Mouse (Mus musculus): ENCODE results near the gene 4930558K02Rik.
A peak's percentile ranks its signal among the peaks of the same experiment; 100 is the strongest.

The 4930558K02Rik gene

GRCm38 (mm10) chr1:161951009-161951779, 28.2 kb downstream of the 4930558K02Rik start:
- DNase-seq (ENCODE audit: low read depth, low spot score) = no peak

DNA sequence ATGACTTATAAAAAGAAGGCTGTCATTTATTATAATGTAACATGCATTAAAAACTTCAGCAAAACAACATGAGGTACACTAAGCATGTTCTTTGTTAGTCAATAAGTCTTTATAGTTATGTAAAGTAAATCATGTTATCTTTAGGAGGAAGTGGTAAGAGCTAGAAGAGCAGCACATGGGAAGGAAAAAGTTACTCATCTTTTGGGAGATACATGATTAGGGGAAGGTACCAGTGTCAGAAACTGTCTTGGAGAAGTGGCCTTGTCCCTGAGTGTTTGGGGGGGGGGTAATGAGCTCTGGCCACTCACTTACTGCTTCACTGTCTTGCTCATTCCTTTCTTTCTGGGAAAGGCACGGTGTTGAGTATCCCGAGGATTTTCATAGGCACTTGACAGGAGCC, 37.4 kb downstream of the 4930558K02Rik start:
- DNase-seq (ENCODE audit: low read depth, low spot score) = no peak

DNA sequence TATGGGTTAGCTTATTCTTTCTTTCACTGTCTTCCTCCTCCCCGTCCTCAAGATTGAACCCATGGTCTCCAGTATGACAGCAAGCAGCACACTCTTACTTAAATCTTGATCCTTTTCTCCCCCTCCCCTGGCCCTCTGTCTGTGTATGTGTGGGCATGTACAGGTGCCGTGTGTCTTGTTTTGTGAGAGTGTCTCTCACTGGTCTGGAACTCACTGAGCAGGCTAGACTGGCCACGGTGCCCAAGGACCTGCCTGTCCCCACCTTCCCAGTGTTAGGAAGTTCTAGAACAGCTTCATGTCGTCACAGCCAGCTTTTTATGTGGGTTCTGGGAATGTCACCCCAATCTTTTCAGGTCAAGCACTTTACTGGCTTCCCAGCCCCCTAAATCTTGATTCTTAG, 47.1 kb downstream of the 4930558K02Rik start:
- no peak for DNase-seq (ENCODE audit: low read depth, low spot score)

GRCm38 (mm10) chr1:161931817-161932216, 47.6 kb downstream of the 4930558K02Rik start:
- DNase-seq (ENCODE audit: low read depth, low spot score) = no peak

DNA sequence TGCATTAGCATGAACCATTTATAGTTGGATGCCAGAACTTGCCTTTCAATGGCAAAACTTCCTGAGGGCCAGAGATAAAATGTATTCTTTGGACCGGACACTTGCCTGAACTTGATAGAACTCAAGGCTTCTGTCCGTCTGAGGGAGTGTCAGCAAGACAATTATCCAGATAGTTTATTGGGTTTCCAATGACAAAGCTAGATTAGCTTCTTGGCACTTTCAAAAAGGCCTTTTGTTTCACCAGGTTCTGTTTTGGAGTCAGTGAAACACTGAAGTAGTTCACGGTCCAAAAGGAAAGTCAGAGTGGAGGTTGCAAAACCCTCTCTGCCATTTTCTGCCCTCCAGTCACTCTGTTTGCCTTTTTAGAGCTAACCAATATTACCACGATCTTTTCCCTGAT, 48.1 kb downstream of the 4930558K02Rik start:
- no peak for DNase-seq (ENCODE audit: low read depth, low spot score)

DNA sequence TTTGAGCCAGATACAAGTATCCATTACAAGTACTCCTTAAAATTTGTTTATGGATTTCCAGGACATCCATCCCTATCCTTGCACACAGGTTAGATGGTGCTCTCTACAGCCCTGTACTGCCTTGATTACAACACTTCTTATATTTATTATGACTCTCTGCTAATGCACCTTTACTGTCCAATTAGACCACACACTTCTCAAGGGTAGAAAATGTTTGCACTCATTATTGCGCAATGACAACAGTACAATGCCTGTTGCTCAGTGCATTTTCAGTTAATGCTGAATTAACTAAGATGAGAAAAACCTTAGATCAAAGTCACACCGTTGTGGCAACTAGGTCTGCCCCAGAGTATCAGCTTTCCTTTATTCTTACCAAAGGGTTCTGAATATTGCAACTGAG, 51.5 kb downstream of the 4930558K02Rik start:
- no peak for DNase-seq (ENCODE audit: low read depth, low spot score)

DNA sequence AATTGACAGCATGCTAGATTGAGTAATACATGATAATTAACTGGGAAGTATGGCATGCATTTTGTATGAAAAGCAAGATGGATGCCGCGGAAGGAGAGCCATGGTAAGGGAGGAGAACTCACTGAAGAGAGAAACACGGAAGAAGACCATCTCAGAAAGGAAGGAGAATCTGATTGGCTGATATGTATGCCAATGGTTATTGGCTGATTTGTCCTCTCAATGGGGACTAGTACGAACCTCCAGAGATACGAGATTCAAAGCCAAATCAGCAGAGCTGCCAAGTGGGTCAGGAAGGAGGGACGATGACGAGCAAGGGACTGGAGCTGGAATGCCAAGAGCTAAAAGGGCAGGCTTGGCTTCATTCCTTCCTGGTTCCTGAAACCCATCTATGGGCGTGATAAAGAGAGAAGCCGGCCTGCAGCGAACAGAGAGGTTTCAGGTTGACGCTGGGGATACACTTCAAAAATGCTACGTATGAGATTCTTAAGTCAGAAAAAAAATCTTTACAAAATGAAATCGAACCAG, 54.1 kb downstream of the 4930558K02Rik start:
- DNase-seq (ENCODE audit: low read depth, low spot score) = no peak

GRCm38 (mm10) chr1:161924321-161924720, 55.1 kb downstream of the 4930558K02Rik start:
- no peak for DNase-seq (ENCODE audit: low read depth, low spot score)

DNA sequence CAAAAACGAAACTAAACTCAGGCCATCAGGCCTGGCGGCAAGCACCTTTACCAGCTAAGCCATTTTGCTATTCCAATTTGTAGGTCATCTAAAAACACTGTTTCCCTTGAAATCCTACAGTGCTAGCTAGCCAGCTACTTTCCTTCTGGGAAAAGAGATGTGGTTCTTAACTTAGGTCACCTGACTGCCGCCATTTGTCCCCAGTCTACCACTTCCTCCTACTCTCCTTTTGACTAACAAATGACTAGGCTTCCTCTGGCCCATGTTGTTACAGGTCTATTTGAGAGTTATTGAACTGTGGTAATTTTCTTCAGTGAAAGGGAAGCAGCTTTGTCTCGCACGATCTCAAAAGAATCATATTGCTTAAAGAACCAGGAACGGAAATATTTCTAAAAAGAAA, 57.5 kb downstream of the 4930558K02Rik start:
- no peak for DNase-seq (ENCODE audit: low read depth, low spot score)

GRCm38 (mm10) chr1:161920475-161921454, 58.7 kb downstream of the 4930558K02Rik start:
- DNase-seq (ENCODE audit: low read depth, low spot score) = peak; percentile 59

DNA sequence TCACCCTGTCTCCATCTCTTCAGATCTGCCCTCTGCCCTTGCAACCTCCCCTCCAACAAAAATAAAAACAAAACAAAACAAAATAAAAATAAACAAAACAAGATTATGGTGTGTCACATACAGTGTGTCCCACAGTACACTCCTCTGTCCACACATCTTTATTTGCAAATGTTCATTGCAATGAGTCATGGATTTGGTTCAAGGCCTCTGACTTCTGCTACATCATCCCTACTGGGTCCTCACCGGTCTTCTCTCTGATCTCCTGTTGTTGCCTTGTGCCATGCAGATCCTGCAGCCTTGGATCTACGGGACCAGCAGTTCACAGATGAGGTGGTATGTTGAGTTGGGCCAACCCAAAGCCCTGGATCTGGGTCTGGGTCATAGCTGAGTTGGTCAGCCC, 59.8 kb downstream of the 4930558K02Rik start:
- DNase-seq (ENCODE audit: low read depth, low spot score) = no peak

- DNase-seq (ENCODE audit: low read depth, low spot score) = peak; percentile 87
Observed at GRCm38 (mm10) chr1:161918682-161919372, 60.6 kb downstream of the 4930558K02Rik start.

- DNase-seq (ENCODE audit: low read depth, low spot score) = no peak
Observed at GRCm38 (mm10) chr1:161917940-161918484, 61.4 kb downstream of the 4930558K02Rik start.

GRCm38 (mm10) chr1:161916036-161916435, 63.4 kb downstream of the 4930558K02Rik start:
- DNase-seq (ENCODE audit: low read depth, low spot score) = peak; percentile 54

DNA sequence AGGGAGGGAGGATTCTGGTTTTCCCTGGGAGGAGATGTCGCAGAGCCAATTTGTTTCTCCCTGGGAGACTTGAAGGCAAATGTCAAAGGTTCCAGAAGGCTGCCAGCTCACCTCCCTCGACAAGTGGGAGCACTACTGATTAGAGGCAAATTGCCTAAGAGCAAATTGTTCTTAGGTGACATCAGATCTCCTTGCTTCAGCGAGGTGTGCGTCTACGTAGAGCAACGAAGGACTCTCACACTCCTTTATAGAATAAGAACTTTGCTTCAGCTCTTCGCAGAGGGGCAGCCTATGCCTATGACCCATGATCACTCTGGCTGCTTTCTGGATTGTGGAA, 65.8 kb downstream of the 4930558K02Rik start:
- DNase-seq (ENCODE audit: low read depth, low spot score) = no peak

DNA sequence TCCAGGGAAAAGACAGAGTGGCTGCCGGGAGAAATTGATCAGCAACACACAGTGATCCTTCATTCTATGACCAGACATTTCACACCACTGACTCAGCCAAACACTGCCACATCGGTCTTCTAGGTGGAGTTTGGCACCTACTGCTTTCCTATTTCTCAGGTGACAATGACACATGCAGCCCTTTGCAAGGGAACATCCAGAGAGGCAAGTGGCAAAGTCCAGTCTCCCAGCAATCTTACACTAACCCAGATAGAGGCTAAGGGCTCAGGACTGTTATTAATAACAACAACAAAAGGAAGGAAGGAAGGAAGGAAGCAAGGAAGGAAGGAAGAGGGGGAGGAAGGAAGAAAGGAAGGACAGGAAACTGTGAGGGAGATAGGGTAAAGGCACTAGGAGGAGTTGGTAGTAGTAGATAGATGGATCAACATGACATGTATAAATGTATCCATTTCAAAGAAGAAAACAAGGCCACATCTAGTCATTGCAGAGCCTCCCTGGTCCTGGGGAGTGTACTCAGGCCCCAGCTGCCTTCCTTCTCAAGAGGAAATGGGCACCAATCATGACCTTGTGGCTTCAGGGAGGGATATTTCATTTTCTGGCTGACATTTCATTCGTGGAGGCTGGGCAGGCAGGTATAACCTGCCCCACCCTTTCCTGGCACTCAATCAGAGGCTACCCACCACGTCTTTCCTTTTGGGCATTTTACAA, 66.3 kb downstream of the 4930558K02Rik start:
- no peak for DNase-seq (ENCODE audit: low read depth, low spot score)

DNA sequence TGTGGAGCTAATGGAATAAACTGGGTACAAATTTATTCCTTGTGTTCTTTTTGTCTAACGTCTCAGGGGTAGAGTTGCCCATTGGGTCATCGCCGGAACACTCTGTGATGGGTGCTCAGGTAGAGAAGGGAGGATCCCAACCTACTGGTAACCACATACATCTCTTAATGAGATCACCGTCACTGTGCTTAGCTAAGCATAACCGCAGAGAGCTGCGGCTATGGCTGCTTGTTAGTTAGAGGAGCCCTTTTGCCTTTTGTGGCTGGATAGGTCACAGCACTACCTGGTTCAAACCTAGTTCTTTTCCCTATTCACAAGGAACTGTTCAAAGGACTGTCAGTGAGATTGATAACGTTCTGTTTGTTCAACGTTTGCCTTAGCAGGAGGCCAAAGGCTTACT, 70.4 kb downstream of the 4930558K02Rik start:
- DNase-seq (ENCODE audit: low read depth, low spot score) = no peak

- DNase-seq (ENCODE audit: low read depth, low spot score) = no peak
Observed at GRCm38 (mm10) chr1:161907795-161908457, 71.5 kb downstream of the 4930558K02Rik start.

GRCm38 (mm10) chr1:161907111-161907510, 72.3 kb downstream of the 4930558K02Rik start:
- DNase-seq (ENCODE audit: low read depth, low spot score) = no peak
